Mouse (Mus musculus): ENCODE data around the gene Fam208a. TPM values are rescaled to one million over a fixed set of nuclear protein-coding genes. Genes with fewer than 3 reads are reported as not detected.

Fam208a gene
- total and polyA plus RNA-seq, 3 experiments, result 4.4 to 11.4 (median 8.2) TPM

- peaks cover 12% of the 10 kb centered on the region for H3K9me3 ChIP-seq (replicated peaks; ENCODE audit: low read length)
- DNase-seq (ENCODE audit: extremely low read depth), result peak; percentile 49
- H3K36me3 ChIP-seq (replicated peaks in 1 of 2; ENCODE audit: control insufficient read depth in 1 of 2, insufficient read depth in 1 of 2, low read length in 1 of 2), result no peaks in the 10 kb centered on the region
- H3K27me3 ChIP-seq (replicated peaks), result no peaks in the 10 kb centered on the region
- H3K4me2 ChIP-seq (ENCODE audit: insufficient read depth, low read depth, poor library complexity, severe bottlenecking), result no peak overlapping the region
- dilution Hi-C loops (cut with MboI; ENCODE audit: extremely low pct_ligation_motif_present, extremely low pct_unique_long_range_greater_than_20kb, low sequenced_read_pairs), result no loop called here
- H3K9ac ChIP-seq (ENCODE audit: insufficient read depth, low read depth), result no peak overlapping the region
- in situ Hi-C loops (cut with MboI; ENCODE audit: low pct_ligation_motif_present, low pct_unique_long_range_greater_than_20kb, low sequenced_read_pairs), result no loop called here
- H3K79me2 ChIP-seq (replicated peaks; ENCODE audit: control insufficient read depth, extremely low read depth, insufficient read depth, poor library complexity, severe bottlenecking), result no peaks in the 10 kb centered on the region
- H3K27ac ChIP-seq (ENCODE audit: insufficient read depth, low read depth), result no peak overlapping the region
- no peak overlapping the region for H3K4me3 ChIP-seq (replicated peaks in 1 of 3; ENCODE audit: low read depth in 2 of 3, low read length in 2 of 3, poor library complexity in 1 of 3)
- no peak for TF ChIP-seq USF1 (IDR thresholded peaks at IDR 0.05; ENCODE audit: low read depth, low read length)
- TF ChIP-seq KAT2A (IDR thresholded peaks at IDR 0.05; ENCODE audit: insufficient replicate concordance, low read length), result no peak
- TF ChIP-seq GABPA (IDR thresholded peaks at IDR 0.05; ENCODE audit: insufficient replicate concordance, low read depth, low read length), result no peak
- TF ChIP-seq MAFK (IDR thresholded peaks at IDR 0.05; ENCODE audit: insufficient replicate concordance, low read length), result no peak
- no peak for TF ChIP-seq SIN3A (IDR thresholded peaks at IDR 0.05; ENCODE audit: low read length)
- no peak for TF ChIP-seq MAX (IDR thresholded peaks at IDR 0.05; ENCODE audit: low read length)
- TF ChIP-seq MEF2A (IDR thresholded peaks at IDR 0.05; ENCODE audit: borderline replicate concordance, low read depth, low read length), result no peak
- TF ChIP-seq CHD2 (IDR thresholded peaks at IDR 0.05; ENCODE audit: low read length), result no peak
- TF ChIP-seq E2F4 (IDR thresholded peaks at IDR 0.05; ENCODE audit: insufficient replicate concordance, low read depth, low read length), result no peak
- TF ChIP-seq CTCF (conservative IDR thresholded peaks at IDR 0.05 in 1 of 2, IDR thresholded peaks at IDR 0.05 in 1 of 2; ENCODE audit: low read depth in 2 of 2, low read length in 2 of 2), result peak in 1 of 2 experiments; percentile 94; a peak in 3 of 4 replicates
- no peak for TF ChIP-seq RCOR1 (conservative IDR thresholded peaks at IDR 0.05; ENCODE audit: low read depth, low read length)
- no peak; the same call in none of the 2 replicates for TF ChIP-seq RAD21 (IDR thresholded peaks at IDR 0.05; ENCODE audit: low read depth, low read length)
- TF ChIP-seq ZC3H11A (IDR thresholded peaks at IDR 0.05; ENCODE audit: low read depth, low read length), result peak; percentile 93
- no peak for TF ChIP-seq ETS1 (conservative IDR thresholded peaks at IDR 0.05; ENCODE audit: low read depth, low read length)
- peak; percentile 97 for TF ChIP-seq SMC3 (IDR thresholded peaks at IDR 0.05; ENCODE audit: low read depth, low read length)
- no peak for TF ChIP-seq POLR2A (IDR thresholded peaks at IDR 0.05; ENCODE audit: low read depth, low read length)
- no peak for TF ChIP-seq PAX5 (IDR thresholded peaks at IDR 0.05; ENCODE audit: low read length)
- peaks cover 2 to 19% of the 10 kb centered on the region in 2 experiments; a peak in 3 of 4 replicates for H3K4me1 ChIP-seq (ENCODE audit: control insufficient read depth in 1 of 2, insufficient read depth in 2 of 2)
Observed at GRCm38 (mm10) chr14:27413961-27414360, 14.7 kb upstream of the Fam208a start.

DNA sequence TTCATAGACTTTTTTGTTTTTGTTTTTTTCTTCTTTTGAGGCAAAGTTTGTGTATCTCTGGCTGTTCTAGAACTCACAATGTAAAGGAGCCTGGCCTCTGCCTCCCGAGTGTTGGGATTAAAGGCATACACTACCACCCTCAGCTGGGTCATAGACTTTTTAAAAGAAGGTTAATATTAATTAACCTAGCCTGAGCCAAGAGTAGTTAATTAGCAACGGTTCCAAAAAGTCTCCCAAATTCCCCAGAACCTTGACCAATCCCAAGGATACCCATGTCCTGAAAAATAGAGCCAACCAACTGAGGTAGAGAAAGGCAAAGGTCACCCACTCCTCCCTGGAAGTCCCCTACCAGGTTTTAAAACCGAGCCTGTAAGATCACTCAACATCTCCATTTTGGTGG lies 7.8 kb upstream of the Fam208a start:
- DNase-seq (ENCODE audit: extremely low read depth), result no peak
- Histone ChIP-seq H3K9me3 (replicated peaks; ENCODE audit: low read length) (peaks cover 10% of the 10 kb centered on the region), H3K27me3 (replicated peaks) (no peaks in the 10 kb centered on the region), H3K36me3 (replicated peaks in 1 of 2; ENCODE audit: control insufficient read depth in 1 of 2, insufficient read depth in 1 of 2, low read length in 1 of 2) (peaks cover 0 to 2% of the 10 kb centered on the region in 2 experiments), H3K9ac (ENCODE audit: insufficient read depth, low read depth) (no peak overlapping the region), H3K79me2 (replicated peaks; ENCODE audit: control insufficient read depth, extremely low read depth, insufficient read depth, poor library complexity, severe bottlenecking) (no peaks in the 10 kb centered on the region), H3K4me3 (replicated peaks in 1 of 3; ENCODE audit: low read depth in 2 of 3, low read length in 2 of 3, poor library complexity in 1 of 3) (no peak overlapping the region), H3K4me1 (ENCODE audit: control insufficient read depth in 1 of 2, insufficient read depth in 2 of 2) (no peaks in the 10 kb centered on the region), H3K27ac (ENCODE audit: insufficient read depth, low read depth) (no peak overlapping the region), H3K4me2 (ENCODE audit: insufficient read depth, low read depth, poor library complexity, severe bottlenecking) (no peak overlapping the region)
- dilution Hi-C loops (cut with MboI; ENCODE audit: extremely low pct_ligation_motif_present, extremely low pct_unique_long_range_greater_than_20kb, low sequenced_read_pairs), result no loop called here
- in situ Hi-C loops (cut with MboI; ENCODE audit: low pct_ligation_motif_present, low pct_unique_long_range_greater_than_20kb, low sequenced_read_pairs), result loop anchor here (10.0 kb wide), 1 partner anchor 306 kb away; the partner anchor contains the start of gene Arhgef3
- TF ChIP-seq MEF2A (IDR thresholded peaks at IDR 0.05; ENCODE audit: borderline replicate concordance, low read depth, low read length), result no peak

Measured in CH12.LX (cell line).